Mouse (Mus musculus): ENCODE data around the gene Thop1.
"Not testable (repeated sequence)": the region's sequence is repeated elsewhere in the genome, so short reads cannot be mapped to it uniquely, and the experiment has no call there.

Gene Thop1

DNA sequence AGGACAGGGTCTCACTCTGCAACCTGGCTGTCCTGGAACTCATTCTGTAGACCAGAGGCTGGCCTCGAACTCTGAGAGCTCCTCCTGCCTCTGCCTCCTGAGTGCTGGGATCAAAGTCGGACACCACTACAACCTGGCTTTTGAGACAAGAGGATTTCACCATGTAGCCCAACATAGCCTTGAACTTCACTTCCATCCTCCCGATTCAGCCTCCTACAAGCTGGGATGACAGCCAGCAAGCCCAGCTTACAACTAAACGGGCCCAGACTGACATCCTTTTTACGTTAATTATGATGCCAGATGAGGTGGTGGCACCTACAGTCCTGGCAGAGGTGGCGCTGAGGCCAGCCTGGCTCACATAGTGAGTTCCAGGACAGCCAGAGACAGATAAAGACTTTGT is 10.9 kb upstream of the Thop1 start:
- no peak for DNase-seq

DNA sequence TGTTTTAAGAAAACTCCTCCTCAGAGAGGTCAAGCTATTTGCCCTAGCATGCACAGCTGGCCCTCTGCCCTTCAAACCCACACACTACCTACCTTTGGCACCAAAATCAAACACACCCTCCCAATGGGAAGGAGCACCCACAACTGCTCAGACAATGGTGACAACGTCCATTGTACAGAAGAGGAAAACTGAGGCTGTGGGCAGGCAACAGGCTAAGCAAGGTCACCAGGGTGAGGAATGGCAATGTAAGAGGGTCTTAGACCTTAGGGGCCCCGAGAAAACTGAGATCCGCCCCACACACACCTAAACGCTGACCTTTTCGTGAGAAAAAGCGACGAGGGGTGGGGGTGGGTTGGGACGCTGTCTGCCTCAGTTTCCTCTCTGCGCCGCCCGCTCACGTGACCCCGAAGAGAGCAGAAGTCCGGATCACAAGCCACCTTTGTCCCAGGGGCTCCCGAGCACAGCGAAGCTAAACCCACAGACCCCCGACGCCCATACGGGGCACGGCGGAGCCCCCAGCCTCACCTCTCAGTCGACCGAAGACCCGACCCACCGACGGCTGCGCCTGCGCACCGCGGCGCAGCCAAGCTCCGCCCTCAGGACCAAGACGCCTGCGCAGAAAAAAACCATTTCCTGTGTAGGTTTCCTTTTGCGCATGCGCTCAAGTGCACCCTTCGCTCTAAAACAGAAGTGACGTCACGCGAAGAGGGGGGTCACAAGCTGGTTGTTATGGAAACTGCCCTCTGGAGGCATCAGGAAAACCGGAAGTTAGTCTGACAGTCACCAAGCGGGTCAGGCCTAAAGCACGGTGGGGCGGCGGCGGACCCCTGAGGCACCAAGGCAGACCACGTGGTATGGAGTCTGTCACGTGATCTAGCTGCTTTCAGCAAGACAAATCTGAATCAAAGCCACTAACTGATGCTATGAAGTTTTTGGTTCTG is 10.0 kb upstream of the Thop1 start, which contains the start of gene Sgta:
Sgta (minus strand) TSS at position 579 of the 941 bp plus-strand sequence.
- DNase-seq, result peak; percentile 100

DNA sequence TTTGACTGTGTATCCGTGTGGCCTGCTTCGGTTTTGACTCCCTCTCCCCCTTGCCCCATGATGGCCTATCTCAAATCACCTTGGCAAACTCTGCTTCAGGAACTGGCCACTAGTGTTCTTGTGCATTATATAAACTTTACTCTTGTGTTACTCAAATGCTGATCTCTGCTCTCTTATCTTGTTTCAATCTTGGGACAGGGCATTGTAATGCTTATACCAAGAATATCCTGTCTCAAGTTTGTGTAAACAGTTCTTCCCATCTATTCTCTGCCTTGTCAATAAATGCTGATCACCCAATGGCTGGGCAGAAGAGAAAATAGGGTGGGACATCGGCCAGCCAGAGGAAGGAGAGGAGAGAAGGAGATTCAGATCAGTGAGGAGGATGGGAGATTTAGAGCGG is 7.1 kb upstream of the Thop1 start:
- no peak for DNase-seq

DNA sequence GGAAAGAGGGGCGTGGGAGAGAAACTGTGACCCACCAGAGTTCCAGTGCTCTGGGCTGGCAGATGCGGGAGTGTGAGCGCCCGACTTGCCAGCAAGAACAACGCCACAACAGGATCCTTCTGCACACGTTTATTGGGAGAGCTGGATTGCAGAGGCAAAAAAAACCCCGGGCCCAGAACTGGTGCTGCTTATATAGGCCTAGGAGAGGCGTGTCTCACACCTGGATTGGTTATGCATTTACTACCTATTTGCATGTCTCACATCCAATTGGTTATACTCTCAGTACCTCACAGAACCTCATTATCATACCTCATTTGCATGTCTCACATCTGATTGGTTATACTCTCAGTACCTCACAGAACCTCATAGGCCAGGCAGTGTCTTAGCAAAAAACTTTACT is 5.3 kb upstream of the Thop1 start:
- DNase-seq, result not testable (repeated sequence)

DNA sequence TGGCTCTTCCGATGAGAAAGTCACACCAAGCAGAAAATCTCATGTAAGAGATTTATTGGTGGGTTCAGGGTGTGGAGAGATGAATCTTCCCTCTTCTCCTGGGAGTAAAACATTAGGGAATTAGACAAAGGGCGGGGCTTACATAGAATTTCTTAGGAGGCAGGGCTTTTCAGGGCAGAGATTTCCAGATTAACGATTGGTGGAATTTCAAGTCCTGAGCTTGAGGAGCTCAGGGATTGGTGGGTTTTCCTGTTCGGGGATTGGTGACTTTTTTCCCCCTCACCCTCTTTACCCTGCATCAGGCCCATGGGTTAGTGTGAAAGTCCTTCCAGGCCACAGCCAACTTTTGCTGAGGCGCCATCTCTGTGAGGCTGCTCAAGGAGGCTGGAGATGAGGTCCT is 1.1 kb upstream of the Thop1 start:
- DNase-seq, result no peak

DNA sequence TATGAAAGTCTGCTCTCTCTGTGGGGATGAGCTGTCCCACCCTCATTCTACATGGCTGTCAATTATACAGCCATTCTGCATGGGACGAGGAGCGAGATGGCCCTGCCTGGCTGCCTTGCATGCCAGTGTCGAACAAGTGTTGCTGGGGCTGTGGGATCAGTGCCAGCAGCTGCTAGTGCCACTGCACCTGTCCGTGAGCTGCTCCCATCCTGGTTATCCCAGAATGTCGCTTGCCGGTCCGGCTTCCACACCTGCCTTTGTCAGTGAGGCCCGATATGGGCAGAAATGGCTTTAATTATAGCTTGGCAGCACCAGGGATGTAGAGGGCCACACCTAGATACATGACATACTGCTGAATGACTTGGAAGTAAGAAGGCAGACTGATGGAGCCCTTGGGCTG is 2.5 kb downstream of the Thop1 start:
- DNase-seq, result no peak

DNA sequence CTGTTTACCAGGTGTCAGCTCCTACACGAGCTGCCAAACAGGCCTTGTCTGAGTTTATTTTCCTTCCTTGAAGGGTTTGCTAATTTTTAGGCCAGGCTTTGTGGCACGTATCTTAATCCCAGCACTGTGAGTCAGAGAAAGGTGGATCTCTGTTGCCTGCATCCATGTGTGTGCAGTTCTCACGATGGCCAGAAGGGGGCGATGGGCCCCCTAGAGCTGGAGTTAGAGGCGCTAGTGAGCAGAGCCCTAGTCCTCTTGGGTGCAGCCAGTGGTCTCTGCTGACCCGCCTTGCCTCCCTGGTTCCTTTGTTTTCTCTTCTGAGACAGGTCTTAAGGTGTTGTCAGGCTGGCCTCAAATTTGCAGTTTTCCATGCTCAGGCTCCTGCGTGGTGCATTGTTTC is 3.6 kb downstream of the Thop1 start:
- no peak for DNase-seq

DNA sequence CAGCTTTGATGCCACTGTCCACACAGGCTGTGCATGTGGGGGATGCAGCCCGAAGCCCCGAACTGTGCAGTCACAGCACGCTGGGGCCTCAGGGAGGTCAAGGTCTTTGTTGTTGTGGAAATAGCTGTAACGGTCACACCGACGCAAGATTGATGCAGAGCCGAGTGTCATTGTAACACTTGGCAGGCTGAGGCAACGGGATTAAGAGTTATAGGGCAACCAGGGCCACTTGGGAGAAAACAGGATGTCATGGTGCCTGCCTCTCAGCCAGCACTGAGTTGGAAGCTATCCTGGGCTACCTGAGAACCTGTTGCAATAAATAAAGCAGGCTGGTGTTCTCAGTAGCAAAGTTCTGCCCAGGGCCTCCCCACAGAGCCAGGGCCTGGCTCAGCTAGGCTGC is 5.9 kb downstream of the Thop1 start:
- DNase-seq, result no peak

DNA sequence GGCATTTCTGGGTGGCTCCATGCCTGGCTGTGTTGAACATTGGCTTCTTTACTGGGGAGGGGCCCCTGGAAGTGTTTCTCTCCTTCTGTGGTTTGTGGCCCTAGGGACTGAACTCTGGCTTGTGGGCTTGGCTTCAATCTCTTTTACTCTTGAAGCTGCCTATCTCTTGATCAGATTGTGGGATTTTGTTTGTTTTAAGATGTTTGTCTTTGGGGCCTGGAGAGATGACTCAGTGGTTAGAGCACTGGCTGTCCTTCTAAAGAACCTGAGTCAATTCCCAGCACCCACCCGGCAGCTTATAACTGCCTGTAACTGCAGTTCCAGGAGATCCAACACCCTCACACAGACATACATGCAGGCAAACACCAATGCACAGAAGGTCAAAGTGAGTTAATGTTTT is 6.5 kb downstream of the Thop1 start:
- no peak for DNase-seq

DNA sequence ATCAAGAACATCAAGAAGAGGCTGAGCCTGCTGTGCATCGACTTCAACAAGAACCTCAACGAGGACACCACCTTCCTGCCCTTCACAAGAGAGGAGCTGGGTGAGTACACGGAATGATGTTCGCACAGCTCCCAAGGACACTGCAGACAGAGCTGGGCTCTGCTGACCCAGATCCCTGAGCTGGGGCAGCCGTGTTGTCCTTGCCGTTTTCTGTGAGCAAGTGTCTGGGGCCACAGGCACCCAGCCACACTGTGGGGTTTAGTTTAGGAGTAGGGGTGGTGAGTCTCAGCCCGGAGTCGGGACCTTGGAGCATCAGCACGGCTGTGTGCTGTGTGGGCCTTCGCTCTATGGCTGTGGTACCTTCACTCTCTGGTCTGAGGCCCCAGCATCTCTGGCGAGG is 8.1 kb downstream of the Thop1 start:
- no peak for DNase-seq

DNA sequence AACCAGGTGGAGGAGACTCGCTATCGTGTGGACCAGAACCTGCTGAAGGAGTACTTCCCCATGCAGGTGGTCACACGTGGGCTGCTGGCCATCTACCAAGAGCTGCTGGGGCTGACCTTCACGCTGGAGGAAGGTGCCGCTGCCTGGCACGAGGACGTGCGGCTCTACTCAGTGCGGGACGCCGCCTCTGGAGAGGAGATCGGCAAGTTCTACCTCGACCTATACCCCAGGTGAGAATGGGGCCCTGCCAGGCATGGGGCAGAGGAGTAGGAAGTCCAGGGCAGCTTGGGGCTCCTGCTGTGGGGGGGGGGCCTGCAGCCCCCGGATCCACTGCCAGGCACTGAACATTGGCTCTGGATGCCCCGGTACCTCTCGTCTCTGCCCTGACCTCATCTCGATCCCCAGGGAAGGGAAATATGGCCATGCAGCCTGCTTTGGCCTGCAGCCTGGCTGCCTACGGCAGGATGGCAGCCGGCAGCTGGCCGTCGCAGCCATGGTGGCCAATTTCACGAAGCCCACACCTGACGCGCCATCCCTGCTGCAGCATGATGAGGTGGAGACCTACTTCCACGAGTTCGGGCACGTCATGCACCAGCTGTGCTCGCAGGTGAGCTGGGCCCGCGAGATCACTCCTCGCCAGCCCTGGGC is 10.3 kb downstream of the Thop1 start:
- no peak for DNase-seq

DNA sequence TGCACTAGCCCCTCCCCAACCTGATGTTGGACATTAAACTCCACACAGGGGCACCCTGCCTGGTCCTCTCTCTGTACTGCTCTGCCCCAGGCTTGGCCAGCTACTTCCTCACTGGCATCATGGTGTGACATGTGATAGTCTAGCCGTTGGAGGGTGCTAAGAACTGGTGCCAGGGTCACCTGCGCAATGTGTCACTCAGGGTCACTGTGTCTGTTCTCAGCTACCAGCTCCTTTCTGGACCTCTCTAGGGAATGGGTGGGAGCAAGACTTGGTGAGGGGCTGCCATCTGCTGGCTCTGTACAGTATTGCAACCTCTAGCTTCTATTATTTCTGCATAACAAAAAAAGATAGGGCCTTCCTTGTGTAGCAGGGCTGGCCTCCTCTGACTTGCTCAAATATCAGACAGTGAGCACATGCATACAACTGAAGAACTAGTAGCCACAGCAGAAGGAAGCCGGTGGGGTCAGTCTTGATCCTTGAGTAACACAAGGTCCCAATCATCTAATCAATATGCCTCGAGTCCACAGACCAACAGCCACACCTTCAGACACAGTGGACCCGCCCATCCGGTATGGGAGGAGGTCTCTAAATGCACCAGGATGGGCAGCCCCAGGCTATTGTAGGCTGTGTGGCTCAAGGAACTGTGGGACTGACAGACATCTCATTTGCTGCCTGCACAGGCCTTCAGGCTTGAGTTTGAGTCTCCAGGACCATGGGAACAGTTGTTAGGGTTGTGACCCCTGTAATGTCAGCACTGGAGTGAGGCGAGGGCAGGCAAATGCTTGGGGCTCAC is 12.5 kb downstream of the Thop1 start:
- DNase-seq, result peak; percentile 67

DNA sequence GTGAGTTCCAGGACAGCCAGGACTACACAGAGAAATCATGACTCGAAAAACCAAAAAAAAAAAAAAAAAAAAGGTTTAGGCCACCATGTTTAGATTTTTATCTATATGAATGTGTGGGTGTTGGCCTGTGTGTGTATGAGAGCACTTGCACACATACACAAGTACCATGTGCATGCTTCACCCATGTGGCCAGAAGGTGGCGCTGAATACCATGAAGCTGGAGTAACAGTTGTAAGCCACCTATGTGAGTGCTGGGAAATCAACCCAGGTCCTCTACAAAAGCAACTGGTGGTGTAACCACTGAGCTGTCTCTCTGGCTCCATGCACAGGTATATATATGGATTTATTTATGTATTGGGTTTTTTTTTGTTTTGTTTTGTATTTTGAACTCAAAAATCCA is 17.2 kb downstream of the Thop1 start:
- DNase-seq, result no peak

DNA sequence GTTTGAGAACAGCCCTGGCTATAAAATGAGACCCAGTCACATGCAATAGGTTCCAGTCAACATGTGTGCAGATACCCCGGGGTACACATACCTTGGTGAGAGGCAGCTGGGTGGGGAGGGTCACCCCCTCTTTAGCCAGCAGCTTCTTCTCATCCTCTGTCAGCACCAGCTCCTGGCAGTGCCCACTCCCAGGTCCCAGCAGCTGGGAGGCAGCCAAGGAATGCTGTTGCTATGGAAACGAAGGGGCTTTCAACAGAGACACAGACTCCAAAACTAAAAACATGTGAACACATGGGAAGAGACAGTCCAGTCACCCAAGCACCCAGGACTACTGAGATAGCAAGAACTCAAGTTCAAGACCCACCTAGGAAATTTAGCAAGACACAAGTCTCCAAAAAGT is 19.4 kb downstream of the Thop1 start:
- DNase-seq, result no peak

DNA sequence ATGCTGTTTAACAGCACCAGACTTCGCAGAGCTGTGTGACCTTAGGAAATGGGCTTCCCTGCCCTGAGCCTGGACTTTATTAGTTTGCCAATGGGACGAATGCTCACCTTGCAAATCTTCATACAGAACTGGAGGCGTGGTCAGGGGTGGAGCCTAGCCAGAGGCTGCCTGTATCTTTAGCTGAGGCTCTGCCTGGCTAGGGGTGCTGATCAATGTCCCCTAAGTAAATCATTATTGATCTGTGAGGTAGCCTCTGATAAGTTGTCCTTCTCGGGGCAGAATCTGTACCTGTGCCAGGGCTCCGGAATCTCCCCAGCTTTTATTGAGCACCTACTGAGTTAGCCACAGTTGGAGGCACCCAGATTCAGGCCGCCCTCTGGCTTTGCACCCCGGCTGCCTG is 20.8 kb downstream of the Thop1 start:
- no peak for DNase-seq

DNA sequence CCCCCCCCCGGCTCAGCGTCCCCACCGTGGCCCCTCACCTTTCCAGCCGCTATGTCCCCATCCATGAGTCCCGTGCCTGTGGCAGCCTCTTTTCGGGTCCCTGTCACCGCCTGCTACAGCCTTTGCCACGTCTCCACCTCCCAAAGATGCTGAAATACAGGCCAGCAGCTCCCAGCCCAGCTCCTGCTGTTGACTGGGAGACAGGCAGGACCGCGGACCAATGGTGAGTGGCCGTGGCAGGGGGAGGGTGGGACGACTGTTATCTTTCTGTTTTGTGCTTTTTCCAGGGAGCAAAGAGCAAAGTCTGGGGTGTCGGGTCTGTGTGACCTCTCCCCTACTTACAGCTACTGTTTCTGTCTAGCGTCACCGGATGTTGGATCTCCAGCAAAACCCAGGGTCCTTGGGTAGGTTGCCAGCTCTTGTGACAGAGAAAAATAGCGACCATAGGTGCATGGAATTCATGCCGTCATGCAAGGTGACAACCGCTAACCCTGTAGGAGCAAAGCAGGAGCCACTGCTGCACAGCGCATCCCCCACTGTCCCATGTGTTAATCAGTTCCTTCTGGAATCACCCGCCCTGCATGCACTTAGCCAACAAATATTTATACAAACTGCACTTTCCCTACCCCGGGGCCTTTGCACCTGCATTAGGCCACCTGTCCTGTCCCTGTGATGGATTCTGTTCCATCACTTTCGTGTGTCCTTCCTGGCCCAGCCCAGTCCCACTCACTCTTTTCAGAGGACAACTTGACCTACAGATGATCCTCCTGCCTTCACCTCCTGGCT is 22.8 kb downstream of the Thop1 start:
- DNase-seq, result no peak

DNA sequence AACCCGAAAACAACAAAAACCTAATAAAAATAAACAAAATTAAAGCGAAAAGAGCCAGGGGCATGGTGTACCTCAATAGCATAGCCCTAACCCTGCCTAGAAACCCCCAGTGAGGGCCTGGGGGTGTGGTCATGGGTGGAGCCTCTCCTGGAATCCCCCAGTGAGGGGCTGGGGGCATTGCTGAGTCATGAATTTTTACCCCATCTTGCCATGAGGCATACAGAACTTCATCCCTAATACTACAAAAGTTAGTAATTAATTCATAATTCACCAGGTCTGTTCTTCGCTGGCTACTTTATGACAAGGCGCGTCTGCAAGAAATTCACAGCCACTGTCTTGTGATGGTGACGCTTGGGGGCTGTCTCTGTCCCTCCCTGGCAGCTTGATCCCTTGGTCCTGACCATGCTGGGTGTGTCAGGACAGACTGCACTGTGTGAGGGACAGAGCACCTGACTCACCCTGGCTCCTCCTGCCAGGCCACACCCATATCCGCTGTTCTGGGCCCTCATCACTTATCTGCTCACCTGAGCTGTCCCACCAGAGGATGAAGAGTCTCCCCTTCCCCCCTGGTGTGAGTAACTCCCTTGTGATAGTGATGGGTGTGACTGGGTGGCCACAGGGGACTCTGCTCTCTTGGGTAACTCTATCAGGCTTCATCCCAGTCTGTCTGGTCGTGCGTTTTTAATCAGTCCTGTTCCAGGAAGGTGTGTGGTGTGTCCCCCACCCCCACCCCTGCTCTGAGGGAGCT is 25.3 kb downstream of the Thop1 start:
- no peak for DNase-seq

DNA sequence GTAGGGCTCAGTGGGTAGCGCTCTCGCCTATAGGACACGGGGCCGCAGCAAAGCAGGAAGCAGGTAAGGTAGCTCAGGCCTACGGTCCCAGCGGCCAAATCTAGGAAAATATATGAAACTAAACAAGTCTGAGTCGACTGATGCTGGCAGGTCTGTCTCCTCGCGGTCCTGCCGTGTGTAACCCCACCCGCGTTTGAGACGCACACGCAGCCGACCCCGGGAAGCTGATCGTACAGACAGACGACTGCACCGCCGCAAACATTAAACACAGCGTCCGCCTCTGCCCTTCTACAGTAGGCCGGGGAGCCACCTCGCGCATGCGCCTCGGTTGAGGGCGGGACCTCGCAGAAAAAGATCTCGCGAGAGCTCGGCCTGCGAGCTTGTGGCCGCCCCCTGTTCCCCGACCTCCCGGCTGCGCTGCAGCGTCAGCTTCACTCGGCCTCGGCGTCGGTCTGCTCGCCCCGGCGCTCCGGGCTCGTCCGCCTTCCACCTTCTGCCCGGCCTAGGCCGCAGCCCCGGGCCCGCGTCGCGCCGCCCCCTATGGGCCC is 35.8 kb downstream of the Thop1 start, which contains the start of gene Map2k2:
Map2k2 (plus strand) TSS at position 351 of the 548 bp plus-strand sequence.
- DNase-seq, result peak; percentile 96

DNA sequence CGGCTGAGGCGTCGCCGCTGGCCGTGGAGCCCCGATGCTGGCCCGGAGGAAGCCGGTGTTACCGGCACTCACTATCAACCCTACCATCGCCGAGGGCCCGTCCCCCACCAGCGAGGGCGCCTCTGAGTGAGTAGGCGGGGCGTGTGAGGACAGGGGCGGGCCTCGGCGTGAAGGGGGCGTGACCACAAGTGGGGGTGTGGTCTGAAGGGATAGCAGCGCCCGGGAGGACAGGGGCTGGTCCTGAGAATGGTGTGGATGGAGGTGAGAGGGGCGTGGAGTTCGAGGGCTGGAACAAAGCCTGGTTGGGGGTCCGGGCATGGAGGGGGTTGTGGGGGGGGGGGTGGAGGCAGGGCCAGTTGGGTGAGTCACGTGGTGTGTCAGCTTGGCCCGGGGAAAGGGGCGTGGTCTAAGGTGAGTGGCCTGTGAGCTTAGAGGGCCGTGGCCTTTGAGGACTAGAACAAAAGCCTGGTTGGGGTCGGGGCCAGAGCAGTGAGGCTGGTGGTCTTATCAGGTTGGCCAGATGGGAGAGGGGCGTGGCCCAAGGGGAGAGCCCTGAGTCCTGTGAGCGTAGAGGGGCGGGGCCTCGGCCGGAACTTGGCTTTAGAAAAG is 36.4 kb downstream of the Thop1 start:
- peak; percentile 88 for DNase-seq

DNA sequence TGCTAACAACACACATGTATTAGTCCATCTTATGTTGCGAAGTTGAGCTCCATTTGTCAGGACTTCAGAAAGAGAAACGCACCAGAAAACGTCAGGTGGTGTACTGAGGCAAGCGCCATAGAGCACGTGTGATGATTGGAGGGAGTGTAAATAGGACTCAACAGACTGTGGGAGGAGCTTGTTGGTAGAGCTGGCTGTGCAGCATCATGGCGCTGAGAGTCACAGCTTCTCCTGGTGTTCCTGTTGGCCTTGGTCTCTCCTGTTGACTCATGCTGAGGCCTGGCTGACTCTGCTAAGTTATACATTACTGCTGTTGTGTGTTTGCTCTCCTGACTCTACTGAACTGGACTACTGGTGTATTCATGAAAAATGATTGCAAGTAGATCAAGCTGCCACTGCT is 43.1 kb downstream of the Thop1 start:
- DNase-seq, result no peak

DNA sequence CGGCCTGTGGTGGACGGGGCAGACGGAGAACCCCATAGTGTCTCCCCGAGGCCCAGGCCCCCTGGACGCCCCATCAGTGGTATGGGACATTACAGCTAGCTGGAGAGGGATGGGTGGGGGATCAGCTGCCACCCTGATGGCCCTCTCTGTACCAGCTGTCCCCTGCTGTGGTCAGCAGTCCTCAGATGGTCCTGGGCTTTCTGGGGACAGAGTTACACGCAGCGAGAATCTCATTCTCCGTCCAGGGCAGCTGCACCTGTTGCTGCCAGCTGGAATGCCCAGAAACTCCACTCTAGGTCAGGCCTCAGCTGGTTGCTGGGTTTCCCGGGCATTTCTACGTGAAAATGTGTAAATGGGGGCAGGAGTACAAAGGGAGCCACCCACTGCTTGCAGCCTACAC is 49.8 kb downstream of the Thop1 start:
- no peak for DNase-seq

Data from layer of hippocampus, adult 9-11 months (tissue).